Mouse (Mus musculus) CD4-positive naive resting alpha-beta T cell, adult 57 days (primary cell): ENCODE results near the gene Fut9. TPM values are rescaled to one million over a fixed set of nuclear protein-coding genes. Genes with fewer than 3 reads are reported as not detected.

Source experiments
- total RNA-seq: library from RNA; stranded (reverse); gene quantifications from one replicate; pipeline ENCODE4 v1.2.4, GENCODE M21; 2023

Fut9 gene
- total RNA-seq = not detected

DNA sequence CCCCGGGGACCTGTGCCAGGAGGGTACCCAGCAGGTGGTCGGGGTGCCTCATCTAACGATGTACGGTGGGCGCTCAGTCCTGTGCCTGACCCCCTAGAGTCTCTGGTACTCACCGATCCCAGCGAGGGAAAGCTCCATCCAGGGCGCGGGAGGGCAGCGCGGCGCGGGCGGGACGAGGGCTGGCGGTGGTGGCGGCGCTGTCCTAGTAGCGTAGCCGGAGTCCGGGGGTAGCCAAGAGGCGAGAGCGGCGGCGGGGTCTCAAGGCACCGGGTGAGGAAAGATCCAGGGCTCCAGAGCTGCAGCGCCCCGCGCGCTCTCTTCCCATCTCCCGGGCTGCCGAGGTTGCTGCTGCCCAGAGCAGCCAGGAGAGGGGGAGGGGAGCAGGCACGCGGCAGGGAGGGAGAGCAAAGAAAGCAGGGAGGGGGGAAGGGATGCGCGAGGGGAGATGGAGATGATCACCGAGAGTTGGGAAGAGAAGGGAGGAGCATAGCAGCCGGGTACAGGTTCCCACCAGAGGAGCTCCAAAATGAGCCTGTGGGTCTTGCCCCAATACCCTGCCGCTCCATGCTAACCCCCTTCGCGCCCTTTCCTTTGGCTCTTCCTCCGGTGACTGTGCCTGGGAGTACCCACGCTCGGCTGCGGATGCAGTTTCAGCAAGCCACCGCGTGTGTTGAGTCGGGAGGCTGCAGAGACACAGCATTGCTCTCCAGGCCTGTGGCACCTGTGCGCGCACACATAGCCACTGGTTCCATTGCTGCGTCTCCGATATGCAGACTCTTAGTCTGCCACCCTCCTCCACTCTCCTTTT lies at the start of gene Fut9:
Gene Fut9, minus strand, starts transcription at position 769 of the 808 bp plus-strand sequence.

